Mouse (Mus musculus) small intestine, adult 2 months (tissue): ENCODE measurements around the gene Fasn.

Experiments used
- CTCF ChIP-seq: fragments of 200-500 bp; IDR thresholded peaks from 2 replicates; pipeline ENCODE4 v1.5.1; 2012; ENCODE audit warnings: low read depth, mild to moderate bottlenecking, control low read depth, inconsistent platforms, low read length, moderate library complexity, mixed read lengths; ENCODE audit not compliant: insufficient replicate concordance, insufficient read length; ENCODE audit errors: extremely low read depth
- POLR2A ChIP-seq: fragments of 200-500 bp; IDR thresholded peaks from 2 replicates; pipeline ENCODE4 v1.6.1; 2012; ENCODE audit warnings: low read depth, mild to moderate bottlenecking, control low read depth, inconsistent platforms, low read length, moderate library complexity

- no peak for TF ChIP-seq CTCF
- TF ChIP-seq POLR2A, result no peak
Measured at GRCm38 (mm10) chr11:120761811-120762671, 62.3 kb downstream of the Fasn start.
